Mouse (Mus musculus) adrenal gland, postnatal 14 days (tissue): ENCODE data around the gene Zfp931. TPM values are rescaled to one million over a fixed set of nuclear protein-coding genes. Genes with fewer than 3 reads are reported as not detected.
A peak's percentile ranks its signal among the peaks of the same experiment; 100 is the strongest.
"Not testable (repeated sequence)": the region's sequence is repeated elsewhere in the genome, so short reads cannot be mapped to it uniquely, and the experiment has no call there.

ENCODE experiments used
- DNase-seq: peaks from one replicate; pipeline ENCODE4 v3.0.0; 2021; ENCODE audit warnings: mixed read lengths
- long read RNA-seq, 2 experiments: library from polyadenylated mRNA; stranded (forward); transcript quantifications; one replicate each; pipeline ENCODE4 v2.0.0; 2021
- total RNA-seq: library from RNA; stranded (reverse); gene quantifications from 2 replicates; pipeline ENCODE4 v1.2.3, GENCODE M21; 2021

The Zfp931 gene
- 20.8 and 23.9 TPM in 2 replicates for total RNA-seq
- long read RNA-seq, experiment 1, transcript Zfp931-201 (3 exons, 1,372 nt), result major isoform, 9 of 14 reads
- long read RNA-seq, experiment 1, partial matches to known transcripts, result 1 of 14 reads
- long read RNA-seq, experiment 1, other reads (novel, unspliced or antisense), result 3 of 14 reads
- long read RNA-seq, experiment 2, transcript Zfp931-201 (3 exons, 1,372 nt), result major isoform, 6 of 15 reads
- long read RNA-seq, experiment 2, partial matches to known transcripts, result 1 of 15 reads
- long read RNA-seq, experiment 2, other reads (novel, unspliced or antisense), result 6 of 15 reads

DNA sequence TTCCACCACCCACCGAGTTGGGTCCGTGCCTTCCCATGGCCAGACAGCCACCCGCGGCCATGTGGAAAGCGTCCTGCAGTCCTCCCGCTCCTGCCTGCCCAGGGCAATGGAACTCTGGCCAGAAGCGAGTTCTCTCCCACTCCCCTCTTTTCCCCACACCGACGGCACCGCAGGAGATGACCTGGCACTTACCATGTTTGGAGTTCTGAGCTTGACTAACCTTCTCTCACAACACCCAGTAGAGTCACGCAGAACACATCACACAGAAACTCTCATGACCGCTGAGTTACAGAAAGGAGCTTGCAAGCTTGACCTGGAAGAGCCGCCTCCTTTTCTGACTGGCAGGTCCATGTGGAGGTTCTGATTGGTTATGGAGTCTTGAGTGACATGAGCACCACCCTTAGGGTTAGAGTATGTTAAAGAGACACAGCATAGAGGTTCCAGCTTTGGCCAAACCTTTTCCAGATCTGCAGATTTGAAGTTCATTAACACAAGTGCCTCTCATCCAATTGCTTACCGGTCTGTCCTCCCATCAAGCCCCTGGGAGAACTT lies at the start of gene Zfp931:
Gene Zfp931 (minus strand): TSS at position 311 of the 552 bp plus-strand sequence.
- DNase-seq, result not testable (repeated sequence)

DNA sequence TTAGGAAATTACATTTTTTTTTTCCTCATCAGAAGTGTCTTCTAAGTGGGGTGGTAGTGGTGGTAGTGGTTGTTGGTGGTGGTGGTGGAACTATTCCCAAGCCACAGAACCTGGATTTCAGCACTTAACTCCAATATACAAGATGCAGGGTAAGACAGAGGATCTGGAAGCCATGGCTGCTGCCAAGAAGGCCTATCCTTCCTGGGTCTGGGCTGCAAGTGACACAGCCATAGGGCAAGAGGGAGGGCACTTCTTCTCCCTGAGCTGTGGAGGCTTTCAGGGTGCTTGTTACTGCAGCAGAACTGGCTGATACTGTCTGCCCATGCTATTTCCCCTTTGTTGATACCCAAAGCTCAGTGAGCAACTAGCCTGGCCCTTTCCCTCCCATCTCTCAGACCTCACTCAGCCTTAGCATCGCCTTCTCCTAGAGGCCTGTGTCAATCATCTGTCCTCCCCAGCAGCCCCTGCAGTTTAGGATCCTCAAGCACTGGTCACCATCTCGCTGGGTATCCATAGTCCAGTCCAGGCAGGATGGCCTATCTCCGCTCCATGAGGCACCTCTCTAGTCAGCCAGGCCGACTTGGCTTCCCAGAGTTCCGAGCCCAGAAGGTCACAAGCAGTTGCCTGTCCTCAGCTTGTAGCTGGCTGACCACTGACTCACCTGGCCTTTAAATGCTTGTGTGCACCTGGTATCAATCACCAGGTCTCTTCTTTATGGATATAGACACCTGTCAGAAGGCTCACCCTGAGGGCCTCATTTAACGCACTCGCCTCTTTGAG lies 48.0 kb upstream of the Zfp931 start:
- DNase-seq, result no peak

DNA sequence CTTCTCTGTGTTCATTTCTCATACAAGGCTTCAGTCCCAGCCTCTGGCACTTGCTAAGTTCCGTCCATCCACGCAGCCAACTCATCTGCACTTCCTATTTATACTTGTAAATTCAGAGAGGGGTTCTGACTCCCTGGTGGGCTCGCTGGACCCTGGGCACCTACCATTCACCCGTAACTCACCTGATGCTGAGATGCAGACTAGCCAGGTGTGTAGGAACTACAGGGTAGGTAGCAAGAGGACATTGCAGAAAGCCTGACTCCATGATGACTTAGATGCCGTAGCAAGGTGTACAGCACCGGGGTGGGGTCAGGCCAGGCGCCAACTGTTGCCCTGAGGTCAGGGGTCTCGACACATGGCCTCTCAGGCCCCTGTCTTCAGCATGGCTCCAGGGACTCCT lies 47.2 kb upstream of the Zfp931 start:
- DNase-seq, result no peak

DNA sequence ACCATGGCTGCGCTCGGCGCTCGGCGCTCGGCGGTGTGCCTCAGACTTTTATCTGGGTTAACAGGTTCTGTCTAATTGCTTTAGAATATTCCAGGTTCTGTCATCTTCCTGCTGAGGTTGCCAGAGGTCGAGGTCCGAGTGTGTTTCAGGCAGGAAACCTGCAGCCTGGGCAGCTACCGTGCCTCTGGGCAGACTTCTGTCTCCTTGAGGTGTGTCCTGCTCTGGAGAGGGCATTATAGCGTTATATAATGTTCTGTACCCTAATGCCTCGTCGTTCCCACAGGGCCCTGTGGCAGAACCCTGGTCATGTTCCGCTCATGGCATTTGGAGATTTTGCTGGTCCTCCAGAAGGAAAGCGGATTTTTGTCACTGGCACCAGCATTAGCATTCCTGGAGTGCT lies 45.2 kb upstream of the Zfp931 start:
- DNase-seq, result no peak

DNA sequence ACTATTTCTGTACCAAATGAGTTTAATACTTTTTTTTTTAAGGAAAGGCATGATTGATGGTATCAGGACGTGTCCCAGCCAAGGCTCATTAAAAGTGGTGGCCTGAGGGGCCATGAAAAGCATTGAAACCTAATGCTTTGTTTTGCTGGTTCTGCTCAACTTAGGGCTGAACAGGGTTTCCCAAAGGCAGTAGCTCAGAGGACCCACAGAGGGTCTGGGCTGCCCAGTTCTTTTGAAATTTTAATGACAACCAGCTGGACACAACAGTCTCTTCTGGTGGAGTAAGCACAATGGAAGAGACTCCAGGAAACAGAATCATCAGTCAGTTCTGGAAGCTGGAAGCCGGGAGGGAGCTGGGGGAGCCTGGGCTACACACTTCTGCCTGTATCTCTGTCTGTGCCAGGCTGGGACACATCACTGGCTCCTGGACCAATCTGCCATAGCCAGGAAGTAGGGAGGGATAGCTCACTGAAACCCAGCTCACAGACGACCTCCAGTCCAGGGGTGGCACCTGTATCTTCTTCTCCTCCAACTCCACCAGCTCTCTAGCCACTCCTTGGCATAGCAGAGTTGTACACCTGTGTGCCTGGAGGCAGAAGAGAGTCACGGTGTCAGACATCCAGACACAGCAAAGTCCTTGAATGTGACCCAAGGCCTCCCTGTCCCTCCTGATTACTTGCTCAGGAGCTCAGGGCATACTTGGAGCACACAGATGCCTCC lies 43.8 kb upstream of the Zfp931 start:
- no peak for DNase-seq

DNA sequence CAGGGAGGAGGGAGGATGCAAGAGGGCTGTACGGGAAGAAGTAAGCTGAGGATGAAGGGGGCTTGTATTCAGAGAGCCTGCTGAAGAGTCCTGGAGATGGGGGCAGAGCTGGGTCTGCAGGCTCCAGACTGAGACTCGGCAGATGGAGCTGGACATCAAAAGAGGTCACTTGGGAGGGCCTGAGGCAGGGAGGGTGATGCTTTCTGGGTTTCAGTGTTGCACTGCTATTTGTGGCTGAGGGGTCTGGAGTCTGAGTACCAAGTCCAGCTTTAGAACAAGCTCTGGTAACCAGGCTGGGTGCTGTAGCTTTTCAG lies 43.1 kb upstream of the Zfp931 start:
- no peak for DNase-seq

DNA sequence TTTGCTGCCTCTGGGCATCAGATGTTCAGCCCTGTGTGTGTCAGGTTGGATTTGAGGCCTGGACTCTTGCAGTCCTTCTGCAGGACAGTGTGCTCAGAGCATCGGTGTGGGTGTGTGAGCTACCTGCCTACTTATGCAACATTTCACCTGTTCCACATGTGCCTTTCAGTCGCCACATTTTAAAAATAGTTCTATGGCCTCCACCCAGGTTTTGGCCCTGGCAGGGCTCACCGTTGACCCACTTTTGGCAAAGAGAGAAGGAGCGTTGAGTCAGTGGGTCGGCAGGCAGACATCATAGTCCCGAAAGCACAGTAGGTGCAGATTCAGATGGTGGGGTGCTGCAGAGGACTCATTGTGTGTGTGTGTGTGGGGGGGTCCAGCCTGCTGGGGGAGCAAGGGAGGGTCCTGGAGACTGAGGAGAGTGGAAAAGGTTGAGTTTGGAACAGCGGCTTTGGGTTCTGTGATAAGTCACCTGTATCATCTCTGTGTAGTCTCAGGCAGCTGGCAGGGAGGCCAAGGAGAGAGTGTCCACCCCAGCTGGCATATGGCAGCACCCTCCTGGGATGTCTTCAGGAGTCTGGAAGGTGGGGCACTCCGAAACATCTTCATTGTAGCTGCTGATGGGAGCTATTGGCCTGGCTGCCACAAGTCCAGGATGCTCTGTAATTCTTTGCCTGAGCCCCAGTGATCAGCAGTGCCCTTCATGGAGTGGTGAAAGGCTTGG lies 42.5 kb upstream of the Zfp931 start:
- DNase-seq, result no peak

DNA sequence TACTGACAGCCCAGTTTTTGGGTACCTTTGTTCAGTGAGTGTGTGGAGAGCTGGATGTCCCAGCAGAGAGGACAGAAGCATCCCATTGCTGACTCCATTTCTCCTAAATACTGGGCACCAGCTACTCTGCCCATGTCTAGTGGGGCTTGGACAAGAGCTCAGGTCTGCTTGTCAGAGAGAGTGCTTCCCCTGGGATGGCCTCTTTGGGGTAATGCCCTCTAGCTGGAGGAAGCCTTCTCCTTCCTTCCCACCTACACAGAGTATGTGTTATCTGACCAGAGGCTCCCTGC lies 42.0 kb upstream of the Zfp931 start:
- DNase-seq, result no peak

DNA sequence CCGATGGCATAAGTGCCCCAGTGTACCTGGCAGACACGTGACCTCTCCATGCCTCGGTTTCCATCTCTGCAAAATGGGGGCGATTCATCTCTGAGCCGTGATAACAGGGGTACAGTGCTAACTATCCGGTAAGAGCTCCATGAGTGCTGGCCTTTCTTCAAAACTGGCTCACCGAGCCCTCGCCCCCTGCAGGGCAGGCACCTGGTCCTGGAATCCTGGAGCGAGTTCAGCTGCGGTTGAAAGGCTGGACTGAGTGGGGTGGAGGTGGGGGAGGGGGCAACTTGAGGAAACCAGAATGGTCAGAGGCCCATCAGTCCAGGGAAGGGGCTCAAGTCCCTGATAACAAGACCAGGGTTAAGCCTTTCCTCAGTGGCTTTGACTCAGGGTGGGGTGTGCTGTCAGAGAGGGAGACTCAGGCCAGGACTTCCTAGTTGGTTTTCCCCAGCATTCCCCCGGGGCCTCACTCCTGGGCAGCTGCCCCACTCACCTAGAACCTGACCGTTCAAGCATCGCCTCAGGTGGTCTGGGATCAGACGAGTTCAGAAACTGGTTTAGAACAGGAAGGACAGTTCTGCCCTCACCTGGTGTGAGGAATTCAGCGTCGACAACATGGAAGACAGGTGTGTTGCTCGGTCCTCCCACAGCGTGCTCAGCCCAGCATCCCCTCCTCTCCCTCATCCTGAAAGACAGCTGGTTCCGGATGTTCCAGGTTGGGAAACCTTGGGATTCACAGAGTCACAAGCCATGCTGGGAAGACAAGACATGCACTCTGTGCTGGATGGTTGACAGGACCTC lies 41.5 kb upstream of the Zfp931 start:
- no peak for DNase-seq

DNA sequence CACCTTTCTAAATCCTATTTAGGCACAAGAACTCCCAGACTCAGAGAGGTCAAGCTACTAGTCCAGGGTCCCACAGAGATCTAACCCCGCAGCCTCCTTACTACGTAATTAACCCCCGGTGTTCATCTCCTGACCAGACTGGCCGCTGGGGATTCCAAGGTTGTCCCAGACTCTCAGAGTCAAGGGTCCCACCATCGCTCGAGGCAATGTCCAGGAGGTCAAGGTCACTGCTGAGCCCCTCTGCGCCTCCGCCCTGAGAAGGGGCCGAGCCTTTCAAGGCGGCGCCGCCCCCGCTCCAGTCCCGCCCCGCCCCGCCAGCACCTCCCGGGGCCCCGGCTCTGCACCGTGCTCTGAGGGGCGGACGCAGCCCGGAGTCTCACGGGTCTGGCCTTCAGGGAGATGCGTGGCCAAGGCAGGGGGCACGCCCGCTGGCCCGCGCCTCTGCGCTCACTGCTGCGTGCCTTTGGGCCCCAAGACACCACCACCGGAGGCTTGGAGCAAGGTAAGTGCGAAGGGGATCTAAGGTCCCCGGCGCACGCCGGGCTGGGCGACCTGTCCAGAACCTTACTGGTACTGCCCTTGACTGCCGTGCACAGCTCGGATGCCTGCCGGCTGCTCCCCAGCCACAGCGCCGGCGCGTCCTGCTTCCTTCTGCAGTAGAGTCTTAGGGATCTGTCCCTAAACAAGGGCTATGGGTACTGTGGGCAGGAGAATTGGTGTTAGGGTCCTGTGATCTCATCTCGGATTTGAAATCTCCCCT lies 40.7 kb upstream of the Zfp931 start, which contains the start of gene Phactr3:
Gene Phactr3 (plus strand): TSS at position 175 of the 760 bp plus-strand sequence.
- peak; percentile 17 for DNase-seq

DNA sequence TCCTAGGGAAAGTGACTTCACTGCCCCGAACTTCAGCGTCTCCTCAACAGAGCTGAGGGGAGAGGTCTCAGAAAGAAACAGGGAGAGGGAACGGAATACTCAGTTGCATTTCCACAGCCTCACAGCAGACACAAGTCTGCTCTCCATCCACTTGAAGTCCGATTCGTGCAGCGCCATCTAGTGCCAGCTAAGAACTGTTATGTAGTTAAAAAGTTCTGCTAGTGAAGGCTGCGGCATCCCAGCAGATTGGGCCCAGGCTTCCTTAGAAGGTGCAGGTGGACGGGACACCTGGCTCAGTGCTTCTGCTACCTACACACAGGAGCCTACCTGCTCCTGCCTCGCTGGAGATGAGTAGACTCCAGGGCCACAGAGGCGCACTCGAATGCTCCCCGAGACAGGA lies 39.7 kb upstream of the Zfp931 start:
- peak; percentile 61 for DNase-seq

DNA sequence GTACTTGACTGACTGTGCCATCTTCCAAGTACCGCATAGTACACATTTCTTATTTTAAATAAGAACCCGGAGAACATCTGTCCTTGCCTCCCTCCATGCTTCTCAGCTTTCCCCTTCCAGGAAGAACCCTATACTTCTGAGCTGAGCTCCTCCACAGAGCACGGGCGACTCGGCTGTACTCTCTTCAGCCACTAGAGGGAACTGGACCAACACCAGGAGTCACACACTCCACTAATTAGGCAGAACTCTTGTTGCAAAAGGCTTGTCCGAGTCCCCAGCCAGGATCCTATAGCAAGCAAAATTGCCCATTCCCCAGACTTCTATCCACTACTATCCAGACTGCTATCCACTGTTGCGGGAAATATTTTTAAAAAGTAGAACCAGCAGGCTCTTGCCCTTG lies 23.7 kb upstream of the Zfp931 start:
- DNase-seq, result peak; percentile 54

DNA sequence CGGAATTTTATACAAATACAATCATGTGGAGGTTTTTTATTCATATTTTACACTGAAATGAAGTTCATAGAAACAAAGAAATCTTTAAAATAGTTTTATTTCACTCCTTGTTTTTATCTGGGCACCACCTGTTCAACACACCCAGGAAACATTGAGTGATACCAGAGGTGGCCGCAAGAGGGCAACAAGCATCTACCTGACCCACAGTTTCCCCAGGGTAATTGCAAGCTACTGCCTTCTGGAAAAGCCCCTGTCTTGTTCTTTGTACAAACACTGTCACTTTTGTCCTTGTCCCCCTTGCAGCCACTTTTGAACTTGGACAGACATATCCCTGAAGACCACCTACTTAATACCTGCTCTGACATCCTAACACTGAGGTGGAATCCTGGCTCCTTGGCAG lies 19.7 kb upstream of the Zfp931 start:
- peak; percentile 50 for DNase-seq

DNA sequence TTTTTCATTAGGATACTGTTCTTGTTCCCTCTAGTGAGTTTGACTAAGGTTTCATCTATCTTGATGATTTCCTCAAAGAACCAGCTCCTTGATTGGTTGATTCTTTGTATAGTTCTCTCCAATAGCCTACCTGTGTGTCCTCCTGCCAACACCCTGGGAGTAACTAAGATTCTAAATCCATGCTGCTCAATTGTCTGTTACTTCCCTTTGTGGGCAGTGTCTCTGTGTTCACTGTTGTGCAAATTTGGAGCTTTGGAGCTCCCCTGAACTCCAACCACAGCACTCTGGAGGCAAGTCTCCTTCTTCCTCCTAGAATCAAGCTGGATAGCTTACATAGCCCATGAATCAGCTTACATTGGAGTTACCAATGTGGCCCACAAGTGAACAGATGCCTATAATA lies 11.3 kb upstream of the Zfp931 start:
- DNase-seq, result no peak

DNA sequence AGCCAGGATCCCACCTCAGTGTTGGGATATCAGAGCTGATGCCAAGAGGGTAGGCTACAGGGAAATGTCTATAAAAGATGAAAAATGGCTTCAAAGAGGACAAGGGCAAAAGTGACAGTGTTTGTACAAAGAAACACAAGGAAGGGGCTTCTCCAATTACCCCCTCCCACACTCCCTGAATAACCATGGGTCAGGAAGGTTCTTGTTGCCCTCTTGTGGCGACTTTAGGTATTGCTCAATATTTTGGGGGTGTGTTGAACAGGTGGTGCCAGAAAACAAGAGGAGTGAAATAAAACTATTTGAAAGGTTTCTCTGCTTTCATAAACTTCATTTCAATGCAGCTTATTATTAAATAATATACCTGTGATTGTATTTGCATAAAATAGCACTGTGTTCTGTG lies 20.1 kb downstream of the Zfp931 start:
- peak; percentile 80 for DNase-seq

DNA sequence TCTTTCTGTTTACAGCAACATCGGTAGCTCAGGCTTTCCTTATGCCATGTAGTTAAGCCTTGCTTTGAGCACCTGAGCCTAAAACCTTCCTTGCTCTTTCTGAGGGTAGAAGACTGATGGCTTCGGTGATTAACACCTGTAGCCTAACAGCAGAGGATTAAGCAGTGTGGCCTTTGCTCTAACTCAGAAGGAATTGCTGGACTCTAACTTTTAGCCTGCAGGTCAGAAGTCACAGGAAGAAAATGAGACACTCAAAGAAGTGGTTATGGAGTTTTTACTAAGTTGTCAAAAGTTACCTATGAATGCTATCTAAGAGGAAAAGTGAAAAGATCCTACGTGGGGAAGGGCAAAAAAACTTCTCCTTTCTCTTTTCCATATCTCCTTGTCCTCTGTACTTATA lies 50.7 kb downstream of the Zfp931 start:
- DNase-seq, result not testable (repeated sequence)

DNA sequence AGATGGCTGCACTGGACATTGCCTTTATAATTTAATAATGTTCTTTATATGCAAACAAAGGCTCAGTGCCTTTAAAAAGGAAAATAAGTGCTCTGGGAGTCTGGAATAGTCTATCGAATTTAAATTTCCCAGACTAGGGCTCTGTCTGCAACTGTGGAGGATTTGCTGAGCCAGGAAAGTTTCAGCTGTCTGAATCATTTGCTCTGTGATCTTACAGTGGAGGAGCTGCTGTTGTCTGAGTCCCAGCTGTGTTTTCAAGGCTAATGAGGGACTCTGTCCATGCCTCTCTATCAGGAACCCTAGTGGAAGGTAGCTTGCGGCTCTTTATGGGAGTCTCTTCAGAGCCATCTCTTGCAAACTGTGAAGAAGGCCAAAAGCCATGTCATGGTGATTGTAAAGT lies 54.4 kb downstream of the Zfp931 start:
- DNase-seq, result peak; percentile 9

DNA sequence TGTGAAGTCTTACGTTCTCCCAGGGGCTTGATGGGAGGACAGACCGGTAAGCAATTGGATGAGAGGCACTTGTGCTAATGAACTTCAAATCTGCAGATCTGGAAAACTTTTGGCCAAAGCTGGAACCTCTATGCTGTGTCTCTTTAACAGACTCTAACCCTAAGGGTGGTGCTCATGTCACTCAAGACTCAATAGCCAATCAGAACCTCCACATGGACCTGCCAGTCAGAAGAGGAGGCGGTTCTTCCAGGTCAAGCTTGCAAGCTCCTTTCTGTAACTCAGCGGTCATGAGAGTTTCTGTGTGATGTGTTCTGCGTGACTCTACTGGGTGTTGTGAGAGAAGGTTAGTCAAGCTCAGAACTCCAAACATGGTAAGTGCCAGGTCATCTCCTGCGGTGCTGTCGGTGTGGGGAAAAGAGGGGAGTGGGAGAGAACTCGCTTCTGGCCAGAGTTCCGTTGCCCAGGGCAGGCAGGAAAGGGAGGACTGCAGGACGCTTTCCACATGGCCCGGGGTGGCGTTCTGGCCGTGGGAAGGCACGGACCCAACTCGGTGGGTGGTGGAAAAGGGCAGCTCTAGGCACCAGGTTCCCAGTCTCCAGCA lies 55.2 kb downstream of the Zfp931 start, which contains the start of gene Zfp971:
Gene Zfp971 (plus strand): TSS at position 274 of the 601 bp plus-strand sequence.
- DNase-seq, result peak; percentile 45

DNA sequence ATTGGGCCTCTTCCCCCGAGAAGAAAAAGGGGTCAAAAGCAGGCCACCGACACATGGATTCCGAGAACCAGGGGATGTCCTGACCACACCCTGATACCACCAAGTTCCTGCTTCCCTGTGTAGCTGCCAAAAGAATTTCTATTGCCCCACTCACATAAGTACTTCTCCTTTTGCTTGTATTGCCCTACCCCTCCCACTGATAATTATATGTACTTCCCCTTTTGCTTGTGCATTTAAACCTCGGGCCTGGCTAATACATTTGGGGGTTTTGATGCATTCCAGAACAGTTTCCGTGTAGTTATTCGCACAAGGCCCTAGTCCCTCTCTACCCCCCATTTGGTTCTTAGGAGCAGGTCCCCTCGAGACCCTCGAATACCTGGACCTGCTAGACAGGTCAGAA lies 57.5 kb downstream of the Zfp931 start:
- DNase-seq, result not testable (repeated sequence)

DNA sequence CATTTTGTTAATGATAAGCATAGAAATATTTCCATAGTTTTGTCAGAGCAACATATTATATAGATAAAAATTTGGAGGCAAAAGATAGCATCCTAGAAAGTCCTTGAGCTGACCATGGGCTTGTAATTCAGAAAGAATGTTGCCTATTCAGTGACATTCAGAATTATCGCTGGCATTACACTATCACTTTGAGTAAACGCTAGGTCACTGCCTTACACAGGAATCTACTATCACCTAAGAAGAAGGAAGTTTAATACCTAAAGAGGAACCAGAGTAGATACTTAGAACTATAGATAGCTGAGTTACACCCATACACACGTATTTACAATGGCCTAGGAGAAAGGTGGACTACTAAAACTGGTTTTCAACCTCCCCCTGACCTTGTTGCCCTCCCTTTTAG lies 58.8 kb downstream of the Zfp931 start:
- not testable (repeated sequence) for DNase-seq
